Mouse (Mus musculus) E14TG2a.4 (cell line): ENCODE measurements around the gene Ptprm.

ENCODE experiments used
- CTCF ChIP-seq: conservative IDR thresholded peaks from 2 replicates; pipeline ENCODE4 v1.5.1; 2014; ENCODE audit warnings: low read length
- POU5F1 ChIP-seq: IDR thresholded peaks from 2 replicates; pipeline ENCODE4 v1.6.1; 2014; ENCODE audit warnings: low read length, borderline replicate concordance

DNA sequence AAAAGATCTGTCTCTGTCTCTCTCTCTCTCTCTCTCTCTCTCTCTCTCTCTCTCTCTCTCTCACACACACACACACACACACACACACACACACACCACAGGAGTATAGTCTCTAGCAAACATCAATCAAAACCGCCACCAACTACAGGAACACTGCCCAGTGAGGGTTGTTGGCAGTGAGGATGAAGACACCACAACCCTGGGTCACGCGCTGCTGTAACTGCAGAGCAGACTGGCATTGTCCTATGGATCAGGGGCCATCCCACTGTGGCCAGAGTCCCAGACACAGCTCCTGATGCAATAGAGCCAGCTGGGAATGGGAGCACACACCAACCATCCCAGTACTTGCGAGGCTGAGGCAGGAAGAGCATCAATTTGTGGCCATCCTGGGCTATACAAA, 220.0 kb downstream of the Ptprm start:
- TF ChIP-seq CTCF (no peak), POU5F1 (no peak)
